Mouse (Mus musculus) E14TG2a.4 (cell line): Measurements from ENCODE around the gene 1500009C09Rik.

Experiments
- CTCF ChIP-seq: conservative IDR thresholded peaks from 2 replicates; pipeline ENCODE4 v1.5.1; 2014; ENCODE audit warnings: low read length
- NANOG ChIP-seq: IDR thresholded peaks from 2 replicates; pipeline ENCODE4 v1.6.1; 2014; ENCODE audit warnings: borderline replicate concordance, low read length, mixed read lengths
- POU5F1 ChIP-seq: IDR thresholded peaks from 2 replicates; pipeline ENCODE4 v1.6.1; 2014; ENCODE audit warnings: low read length, borderline replicate concordance

GRCm38 (mm10) chr15:82218778-82219666 lies 33.2 kb upstream of the 1500009C09Rik start:
- TF ChIP-seq CTCF (no peak), POU5F1 (no peak; the same call in 1 of the 2 replicates), NANOG (no peak)
